Mouse (Mus musculus) lung, embryonic 15.5 days (tissue): ENCODE measurements around the gene Gm2244. TPM values are rescaled to one million over a fixed set of nuclear protein-coding genes. Genes with fewer than 3 reads are reported as not detected.
"Not testable (repeated sequence)": the region's sequence is repeated elsewhere in the genome, so short reads cannot be mapped to it uniquely, and the experiment has no call there.

Experiments used
- ATAC-seq: fragments of 200-750 bp; cut with Nextera tagmentation; 2 replicates; pipeline ENCODE4 v1.8.0; 2017; ENCODE audit warnings: moderate number of reproducible peaks, borderline replicate concordance; ENCODE audit not compliant: low FRiP score, low TSS enrichment; ENCODE audit errors: extremely low read depth
- H3K27ac ChIP-seq: fragments of 300-500 bp; sonication (generic); 2 replicates; pipeline ENCODE4 v1.5.1; 2015; ENCODE audit warnings: moderate library complexity, mild to moderate bottlenecking, inconsistent platforms
- H3K27me3 ChIP-seq: fragments of 300-500 bp; sonication (generic); 2 replicates; pipeline ENCODE4 v1.6.1; 2015; ENCODE audit warnings: inconsistent platforms
- H3K36me3 ChIP-seq: fragments of 300-500 bp; sonication (generic); 2 replicates; pipeline ENCODE4 v1.6.1; 2015; ENCODE audit warnings: inconsistent platforms
- H3K4me1 ChIP-seq: fragments of 300-500 bp; sonication (generic); 2 replicates; pipeline ENCODE4 v1.6.1; 2015; ENCODE audit warnings: inconsistent platforms
- H3K4me2 ChIP-seq: fragments of 300-500 bp; sonication (generic); 2 replicates; pipeline ENCODE4 v1.6.1; 2015; ENCODE audit warnings: inconsistent platforms, mild to moderate bottlenecking, moderate library complexity
- H3K4me3 ChIP-seq: fragments of 300-500 bp; sonication (generic); 2 replicates; pipeline ENCODE4 v1.5.1; 2015; ENCODE audit warnings: mild to moderate bottlenecking, inconsistent platforms
- H3K9ac ChIP-seq: fragments of 300-500 bp; sonication (generic); 2 replicates; pipeline ENCODE4 v1.6.1; 2015; ENCODE audit warnings: inconsistent platforms
- H3K9me3 ChIP-seq: fragments of 300-500 bp; sonication (generic); 2 replicates; pipeline ENCODE4 v1.6.1; 2016; ENCODE audit warnings: inconsistent platforms
- WGBS: fragments of 180-500 bp; shearing (Covaris S2); methylation state at CpG from one replicate; pipeline ENCODE4 v1.1.7; 2015; 5-methylcytosine and 5-hydroxymethylcytosine counted together
- polyA plus RNA-seq: library from polyadenylated mRNA; unstranded; fragments of >200 nt; fragmentation: Nextera tagmentation; extraction: Ambion mirVana; gene quantifications from 2 replicates; pipeline ENCODE4 v1.2.1, GENCODE M21; 2015

Gene Gm2244
- not detected in 2 replicates for polyA plus RNA-seq

DNA sequence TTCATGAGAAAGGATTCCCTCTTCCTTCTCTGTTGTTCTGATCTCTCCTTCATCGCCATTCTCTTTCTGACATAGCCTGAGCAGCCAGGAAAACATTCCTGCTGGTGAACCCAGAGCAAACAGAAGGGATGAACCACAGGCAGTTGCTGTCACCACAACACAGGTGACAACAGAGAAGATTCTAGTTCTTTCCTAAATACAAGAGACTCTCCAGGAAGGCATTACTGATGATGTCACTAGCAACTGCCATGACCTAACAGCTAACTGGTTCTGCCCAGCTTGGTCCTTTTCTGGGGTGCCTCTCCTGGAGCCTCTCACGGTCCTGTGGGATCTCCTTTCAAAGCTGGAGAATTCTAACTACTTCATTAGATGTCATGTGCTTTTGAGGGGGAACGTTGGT is at the start of gene Gm2244:
TSS of gene Gm2244 (minus strand) at position 101 of the 400 bp plus-strand sequence.
- H3K9me3 ChIP-seq, H3K27ac ChIP-seq, H3K27me3 ChIP-seq, ATAC-seq, H3K4me1 ChIP-seq, H3K9ac ChIP-seq, H3K36me3 ChIP-seq, H3K4me2 ChIP-seq, H3K4me3 ChIP-seq: not testable (repeated sequence)
- 67% methylated on average over 1 of the region's 3 CpGs for WGBS

GRCm38 (mm10) chr14:19584804-19585667 is 35.3 kb upstream of the Gm2244 start, which contains the start of gene Gm2237:
Gm2237 (minus strand) TSS chr14:19585135.
- peak within 1 kb of the TSS; percentile 47 for H3K27ac ChIP-seq
- not testable (repeated sequence) for H3K27me3 ChIP-seq
- WGBS, result under 1% methylated on average over 33 of the region's 62 CpGs

More at GRCm38 (mm10) chr14:19584804-19585667, 35.3 kb upstream of the Gm2244 start, which contains the start of gene Gm2237:
- peak within 1 kb of the TSS; percentile 37 for H3K9ac ChIP-seq
- H3K4me1 ChIP-seq, H3K36me3 ChIP-seq, H3K9me3 ChIP-seq, ATAC-seq: not testable (repeated sequence)
- peak within 1 kb of the TSS; percentile 59 for H3K4me2 ChIP-seq
- H3K4me3 ChIP-seq, result peak within 1 kb of the TSS; percentile 45

Other genes with a start within 250 kb of the Gm2244 start
- 0.35 and 0.62 TPM in 2 replicates for gene Gm21738, start 131.0 kb downstream of the Gm2244 start, polyA plus RNA-seq
- 2.1 and 2.3 TPM in 2 replicates for gene Gm2237, start 35.2 kb upstream of the Gm2244 start, polyA plus RNA-seq
- not detected in 2 replicates for gene Gm5458, start 52.6 kb upstream of the Gm2244 start, polyA plus RNA-seq
- gene Nid2, start 201.3 kb upstream of the Gm2244 start, polyA plus RNA-seq, result 108 TPM in 2 replicates